ENCODE assay signal across 8 mouse cellular contexts in genomic region chr12:85746696-85747219, GRCm38 (mm10). TPM values are rescaled to one million over a fixed set of nuclear protein-coding genes. Genes with fewer than 3 reads are reported as not detected.
A peak's percentile ranks its signal among the peaks of the same experiment; 100 is the strongest.
DNase-seq lines count a peak whose midpoint lies in the region; ATAC-seq and TF ChIP-seq lines count a peak whose summit lies in the region.

No protein-coding gene starts in this region.

- H3K9ac ChIP-seq in intestine, embryonic 16.5 days (ENCODE audit: low read depth, low read length) = peak overlapping the region; percentile 66
- H3K9ac ChIP-seq in neural tube, embryonic 14.5 days (replicated peaks; ENCODE audit: low read depth, low read length) = no peak overlapping the region

- 0 out of 2 replicates have a peak, but pooled peaks cover 2% of the 10 kb centered on the region for H3K27me3 ChIP-seq in intestine, embryonic 16.5 days (replicated peaks; ENCODE audit: control insufficient read depth, insufficient read depth, low read length)
- H3K27me3 ChIP-seq in neural tube, embryonic 14.5 days (ENCODE audit: control insufficient read depth, insufficient read depth, low read length) = no peaks in the 10 kb centered on the region

- H3K36me3 ChIP-seq in intestine, embryonic 16.5 days (ENCODE audit: control insufficient read depth, insufficient read depth, low read length) = no peaks in the 10 kb centered on the region
- no peaks in the 10 kb centered on the region for H3K36me3 ChIP-seq in neural tube, embryonic 14.5 days (ENCODE audit: control insufficient read depth, insufficient read depth, low read length)

- 21% methylated on average over 21 of the region's 21 CpGs for WGBS in lung, adult 2 months
- WGBS in intestine, embryonic 16.5 days = 21% methylated on average over 21 of the region's 21 CpGs
- 21% methylated on average over 21 of the region's 21 CpGs for WGBS in neural tube, embryonic 14.5 days

- peak; percentile 33 for ATAC-seq in intestine, embryonic 16.5 days
- 0 out of 2 replicates have a peak, but pooled peaks have one; percentile 9 for ATAC-seq in neural tube, embryonic 14.5 days (ENCODE audit: low read depth)

- H3K9me3 ChIP-seq in intestine, embryonic 16.5 days (ENCODE audit: control insufficient read depth, low read length) = no peaks in the 10 kb centered on the region
- H3K9me3 ChIP-seq in neural tube, embryonic 14.5 days (ENCODE audit: control insufficient read depth, low read length) = no peaks in the 10 kb centered on the region

- H3K4me2 ChIP-seq in intestine, embryonic 16.5 days (ENCODE audit: low read depth, low read length) = peak overlapping the region; percentile 100
- H3K4me2 ChIP-seq in neural tube, embryonic 14.5 days (ENCODE audit: low read depth, low read length) = peak overlapping the region; percentile 84

- H3K27ac ChIP-seq in embryonic fibroblast, embryonic 13.5 days (ENCODE audit: insufficient read depth, low read length) = no peak overlapping the region
- H3K27ac ChIP-seq in intestine, embryonic 16.5 days (ENCODE audit: low read length) = no peak overlapping the region
- H3K27ac ChIP-seq in neural tube, embryonic 14.5 days (ENCODE audit: low read depth, low read length) = no peak overlapping the region

- TF ChIP-seq CTCF in lung, adult 2 months (IDR thresholded peaks at IDR 0.05; ENCODE audit: insufficient read depth, low read length) = no peak
- TF ChIP-seq CTCF in embryonic fibroblast, embryonic 13.5 days (IDR thresholded peaks at IDR 0.05; ENCODE audit: borderline replicate concordance, insufficient read depth, low read length) = no peak

- no peak for DNase-seq in lung, adult 2 months
- no peak for DNase-seq in lung, postnatal 10 days
- DNase-seq in urinary bladder, postnatal 36 days (ENCODE audit: low spot score in 2 of 2) = no peak
- DNase-seq in cerebellum, postnatal 10 days = no peak
- no peak for DNase-seq in right cerebral cortex, postnatal 36 days (ENCODE audit: low spot score in 2 of 2)

- TF ChIP-seq POLR2A in lung, adult 2 months (IDR thresholded peaks at IDR 0.05; ENCODE audit: borderline replicate concordance, extremely low read depth, low read depth, low read length) = no peak
- TF ChIP-seq POLR2A in embryonic fibroblast, embryonic 13.5 days (IDR thresholded peaks at IDR 0.05; ENCODE audit: low read depth, low read length) = no peak

- H3K4me3 ChIP-seq in lung, adult 2 months (replicated peaks; ENCODE audit: extremely low read depth, low read depth, low read length) = peak overlapping the region; percentile 65
- peak overlapping the region; percentile 42 for H3K4me3 ChIP-seq in embryonic fibroblast, embryonic 13.5 days (ENCODE audit: insufficient read depth, low read length)
- H3K4me3 ChIP-seq in intestine, embryonic 16.5 days (ENCODE audit: low read length) = peak overlapping the region; percentile 58
- peak overlapping the region; percentile 33 for H3K4me3 ChIP-seq in neural tube, embryonic 14.5 days (ENCODE audit: low read depth, low read length)

- peaks cover 2% of the 10 kb centered on the region; the same call in 1 of the 2 replicates for H3K4me1 ChIP-seq in lung, adult 2 months (ENCODE audit: control insufficient read depth, insufficient read depth, low read length)
- no peaks in the 10 kb centered on the region for H3K4me1 ChIP-seq in embryonic fibroblast, embryonic 13.5 days (ENCODE audit: control insufficient read depth, insufficient read depth, low read length)
- peaks cover 5% of the 10 kb centered on the region; the same call in 1 of the 2 replicates for H3K4me1 ChIP-seq in intestine, embryonic 16.5 days (ENCODE audit: control insufficient read depth, insufficient read depth, low read length)
- H3K4me1 ChIP-seq in neural tube, embryonic 14.5 days (ENCODE audit: control insufficient read depth, insufficient read depth, low read length) = no peaks in the 10 kb centered on the region

RNA-seq across cellular contexts. Expression of gene Flvcr2, which starts 0.4 kb away (rescaled TPM):
- 11.6 and 12.7 TPM in 2 replicates for polyA plus RNA-seq in lung, adult 2 months (2012; rRNA removed)
- 1.6 and 2.1 TPM in 2 replicates for polyA plus RNA-seq in embryonic fibroblast, embryonic 13.5 days (2011; ENCODE audit: insufficient read length, low read depth, missing spikeins)
- 3.8 and 5.5 TPM in 2 replicates for polyA plus RNA-seq in intestine, embryonic 16.5 days (2015; fragmentation: Nextera tagmentation; extraction: Ambion mirVana)
- 3.3 and 5.8 TPM in 2 replicates for polyA plus RNA-seq in neural tube, embryonic 14.5 days (2014; fragmentation: Nextera tagmentation; extraction: Ambion mirVana)
